Mouse (Mus musculus) c-Kit-negative CD71-positive TER-119-positive erythroid progenitor cells, embryonic 14.5 days (primary cell): ENCODE data around the gene Sirt2.
A peak's percentile ranks its signal among the peaks of the same experiment; 100 is the strongest.

ENCODE experiments used
- DNase-seq: peaks from one replicate; pipeline ENCODE4 v3.0.0-alpha.2; 2013; ENCODE audit warnings: low read depth, low spot score

Gene Sirt2

DNA sequence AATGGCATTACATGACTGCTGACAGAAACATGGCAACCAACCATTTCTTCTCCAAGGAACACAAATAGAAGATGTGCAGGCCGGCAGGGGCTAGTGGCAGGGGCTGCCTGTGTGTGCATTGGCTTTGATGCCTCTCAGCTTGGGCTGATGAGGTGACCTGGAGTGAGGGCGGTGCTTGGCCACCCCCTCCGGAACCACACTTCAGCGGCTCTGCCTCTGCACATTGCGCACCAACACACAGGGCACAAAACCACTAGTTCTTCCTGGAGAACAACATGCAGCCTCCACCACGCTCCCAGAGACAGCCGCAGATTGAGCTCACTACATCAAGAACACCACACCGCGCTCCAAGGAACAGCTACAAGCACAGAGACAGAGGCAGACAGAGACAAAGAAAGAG is 49.7 kb downstream of the Sirt2 start:
- no peak for DNase-seq

DNA sequence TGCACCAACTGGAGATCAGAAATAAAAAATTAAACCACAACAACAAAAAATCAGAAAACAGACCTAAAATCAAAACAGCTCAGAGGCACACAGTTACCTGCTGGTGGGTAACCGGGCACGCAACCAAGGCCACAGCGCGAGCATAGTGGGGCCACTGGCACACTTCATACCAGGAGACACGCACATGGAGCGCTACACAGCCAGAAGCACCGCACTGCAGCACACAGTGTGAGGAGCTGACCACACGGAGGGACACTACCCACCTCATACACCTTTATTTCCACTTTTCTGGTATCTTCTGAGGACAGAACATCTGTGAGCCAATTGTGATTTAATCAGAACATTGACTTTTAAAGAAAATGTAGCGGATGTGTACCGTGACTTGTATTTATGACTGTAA is 50.4 kb downstream of the Sirt2 start:
- DNase-seq: no peak

DNA sequence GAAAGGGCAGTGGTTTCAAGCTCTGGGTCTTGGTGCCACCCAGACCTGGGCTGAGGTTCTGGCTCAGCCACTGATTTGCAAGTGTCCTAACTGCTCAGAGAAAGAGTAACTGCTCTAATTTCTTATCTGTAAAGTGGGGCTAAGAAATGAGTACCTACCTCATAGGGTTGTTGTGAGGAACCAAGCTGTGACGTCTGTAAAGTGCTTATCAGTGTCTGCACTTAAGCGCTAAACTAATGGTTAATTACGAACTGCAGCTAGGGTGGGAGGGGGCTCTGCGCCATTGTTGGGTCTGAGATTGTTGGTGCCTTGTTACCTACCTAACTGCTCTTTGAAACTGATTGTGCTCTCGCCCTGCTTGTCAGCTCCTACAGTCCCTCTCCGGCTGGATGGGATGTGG is 51.0 kb downstream of the Sirt2 start:
- no peak for DNase-seq

DNA sequence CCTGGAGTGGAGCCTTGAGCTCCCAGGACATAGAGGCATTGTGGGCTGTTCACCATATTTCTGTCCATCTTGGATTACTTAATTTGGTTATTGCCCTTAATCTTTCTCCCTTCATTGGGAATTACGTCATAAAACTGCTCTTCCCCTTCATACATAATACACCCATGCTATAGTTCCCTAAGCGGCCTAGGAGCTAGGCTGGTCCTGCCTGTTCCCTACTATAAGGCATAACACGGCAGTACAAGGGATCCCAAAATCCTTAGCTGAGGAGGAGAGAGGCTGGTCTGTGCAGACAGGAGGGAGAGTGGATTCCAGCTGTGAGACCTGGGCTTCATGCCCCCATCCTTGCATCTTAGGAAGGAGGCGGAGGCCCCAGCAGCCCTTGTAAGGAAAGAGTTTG is 51.4 kb downstream of the Sirt2 start:
- no peak for DNase-seq

DNA sequence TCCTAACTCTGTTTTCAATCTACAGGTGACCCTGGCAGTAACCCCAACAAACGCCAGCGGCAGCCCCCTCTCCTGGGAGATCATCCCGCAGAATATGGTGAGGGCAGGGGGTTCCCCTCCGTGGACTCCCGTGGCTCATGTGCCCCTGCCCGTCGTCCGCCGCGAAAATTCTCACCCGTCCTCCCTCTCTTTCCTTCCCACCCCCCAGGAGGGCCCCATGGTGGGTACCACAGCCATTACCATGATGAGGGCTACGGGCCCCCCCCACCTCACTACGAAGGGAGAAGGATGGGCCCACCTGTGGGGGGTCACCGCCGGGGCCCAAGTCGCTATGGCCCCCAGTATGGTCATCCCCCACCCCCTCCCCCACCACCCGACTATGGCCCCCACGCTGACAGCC is 51.9 kb downstream of the Sirt2 start:
- no peak for DNase-seq

DNA sequence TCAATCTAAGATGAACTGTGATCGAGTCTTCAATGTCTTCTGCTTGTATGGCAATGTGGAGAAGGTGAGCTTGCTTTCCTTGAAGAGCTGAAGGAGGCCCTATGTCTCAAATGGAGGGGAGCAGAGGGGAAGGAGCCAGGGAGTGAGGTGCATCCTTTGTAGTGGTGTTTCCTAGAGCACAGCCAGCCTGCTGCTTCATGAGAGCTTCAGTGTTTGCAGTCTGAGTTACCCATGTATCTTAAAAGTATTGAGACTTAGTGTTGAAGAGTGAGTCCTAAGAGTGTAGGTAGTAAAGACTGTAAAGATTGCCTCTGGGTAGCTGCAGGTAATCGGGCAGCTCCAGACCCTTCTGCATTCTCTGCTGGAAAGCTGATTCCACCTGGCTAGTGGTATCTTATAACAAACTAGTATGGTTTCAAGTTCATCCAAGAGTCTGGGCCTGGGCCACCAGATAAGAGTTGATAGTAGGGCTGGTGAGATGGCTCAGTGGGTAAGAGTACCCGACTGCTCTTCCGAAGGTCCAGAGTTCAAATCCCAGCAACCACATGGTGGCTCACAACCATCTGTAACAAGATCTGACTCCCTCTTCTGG is 52.4 kb downstream of the Sirt2 start:
- DNase-seq: no peak

DNA sequence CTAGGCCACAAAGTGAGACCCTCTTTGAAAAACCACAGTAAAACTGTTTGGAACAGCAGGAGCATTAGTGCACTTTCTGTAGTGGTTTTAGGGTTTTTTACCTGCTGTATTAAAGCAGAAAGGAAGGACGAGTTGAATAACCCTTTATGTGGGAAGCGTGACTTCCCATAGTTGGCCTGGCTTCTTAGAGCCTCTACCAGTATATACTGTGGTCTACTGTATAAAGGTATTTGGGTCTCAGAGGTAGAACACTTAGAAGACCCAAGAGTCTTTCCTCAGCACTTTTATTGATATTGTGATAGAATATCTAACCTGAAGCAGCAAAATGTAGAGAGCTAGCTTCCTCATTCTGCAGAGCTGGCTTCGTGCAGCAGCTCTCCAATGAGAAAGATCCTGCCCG is 53.0 kb downstream of the Sirt2 start:
- DNase-seq: no peak

DNA sequence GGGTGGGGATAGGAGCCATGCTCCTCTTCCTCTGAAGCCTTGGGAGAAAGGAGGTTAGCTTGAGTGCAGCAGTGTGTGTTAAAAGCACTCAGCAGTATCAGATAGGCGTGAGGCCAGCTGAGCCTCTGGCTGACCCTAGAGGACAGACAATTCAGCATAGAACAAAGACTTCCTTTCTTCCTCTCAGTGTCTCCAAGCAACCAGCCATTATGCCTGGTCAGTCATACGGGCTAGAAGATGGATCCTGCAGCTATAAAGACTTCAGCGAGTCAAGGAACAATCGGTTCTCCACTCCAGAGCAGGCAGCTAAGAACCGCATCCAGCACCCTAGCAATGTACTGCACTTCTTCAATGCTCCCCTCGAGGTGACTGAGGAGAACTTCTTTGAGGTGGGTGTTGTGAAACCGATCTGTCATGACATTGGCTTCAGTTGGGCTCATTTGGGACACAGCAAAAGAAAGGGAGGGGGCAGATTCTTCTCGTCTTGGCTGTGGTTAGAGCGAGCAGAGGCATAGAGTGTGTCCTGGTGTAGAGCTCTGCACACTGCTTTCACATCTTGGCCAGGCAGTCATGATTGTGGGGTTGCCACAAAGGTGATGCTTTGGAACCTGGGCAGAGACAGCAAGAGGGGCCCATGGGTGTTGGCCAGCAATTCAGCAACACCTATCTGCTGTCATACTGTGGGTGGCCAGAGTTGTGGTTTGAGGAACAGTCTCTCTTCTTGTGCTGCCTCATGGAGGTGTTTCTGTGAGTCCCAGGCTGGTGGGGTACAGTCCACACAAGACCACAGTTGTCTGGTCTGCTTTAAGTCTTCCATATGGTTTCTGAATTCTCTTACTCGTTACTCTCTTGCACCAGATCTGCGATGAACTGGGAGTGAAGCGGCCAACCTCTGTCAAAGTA is 54.1 kb downstream of the Sirt2 start:
- no peak for DNase-seq

DNA sequence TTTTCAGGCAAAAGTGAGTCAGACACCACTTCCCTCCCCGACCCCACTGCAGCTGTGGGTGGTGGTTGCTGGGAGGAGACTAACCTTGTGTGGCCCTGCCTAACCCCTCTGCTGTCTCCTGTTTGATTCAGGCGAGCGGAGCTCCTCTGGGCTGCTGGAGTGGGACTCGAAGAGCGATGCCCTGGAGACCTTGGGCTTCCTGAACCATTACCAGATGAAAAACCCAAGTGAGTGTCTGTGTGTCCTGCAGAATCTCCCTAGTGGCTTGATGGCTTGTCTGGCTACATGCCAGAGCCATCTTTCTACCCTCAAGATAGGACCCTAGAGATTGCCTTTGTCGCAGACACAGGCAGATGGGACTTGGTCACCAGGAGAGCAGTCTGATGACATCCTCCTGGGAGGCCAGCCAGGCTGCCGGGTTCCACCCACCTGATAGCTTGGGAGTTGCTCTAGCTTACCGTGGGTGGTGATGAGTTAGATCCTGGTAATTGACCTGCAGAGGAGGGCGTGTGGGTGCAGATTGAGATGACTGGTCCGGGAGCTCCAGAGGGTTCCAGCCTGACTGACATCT is 54.8 kb downstream of the Sirt2 start:
- DNase-seq: no peak

DNA sequence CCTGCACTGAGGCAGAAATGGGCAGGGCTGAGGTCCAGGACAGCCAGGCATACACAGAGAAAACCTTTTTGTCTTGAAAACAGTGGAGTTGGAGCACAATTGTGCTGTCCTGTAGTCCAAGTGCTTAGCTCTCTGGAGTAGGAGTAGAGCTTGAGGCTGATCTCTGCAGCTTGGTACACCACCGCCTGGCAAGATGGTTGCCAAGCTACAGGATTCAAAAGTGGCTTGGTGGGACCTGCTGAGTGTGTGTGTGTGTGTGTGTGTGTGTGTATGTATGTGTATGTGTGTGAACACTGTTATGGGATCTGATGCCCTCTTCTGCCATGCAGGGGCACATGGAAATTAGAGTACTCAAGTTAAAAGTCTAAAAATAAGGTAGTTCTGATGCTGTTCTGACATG is 56.0 kb downstream of the Sirt2 start:
- DNase-seq: no peak

DNA sequence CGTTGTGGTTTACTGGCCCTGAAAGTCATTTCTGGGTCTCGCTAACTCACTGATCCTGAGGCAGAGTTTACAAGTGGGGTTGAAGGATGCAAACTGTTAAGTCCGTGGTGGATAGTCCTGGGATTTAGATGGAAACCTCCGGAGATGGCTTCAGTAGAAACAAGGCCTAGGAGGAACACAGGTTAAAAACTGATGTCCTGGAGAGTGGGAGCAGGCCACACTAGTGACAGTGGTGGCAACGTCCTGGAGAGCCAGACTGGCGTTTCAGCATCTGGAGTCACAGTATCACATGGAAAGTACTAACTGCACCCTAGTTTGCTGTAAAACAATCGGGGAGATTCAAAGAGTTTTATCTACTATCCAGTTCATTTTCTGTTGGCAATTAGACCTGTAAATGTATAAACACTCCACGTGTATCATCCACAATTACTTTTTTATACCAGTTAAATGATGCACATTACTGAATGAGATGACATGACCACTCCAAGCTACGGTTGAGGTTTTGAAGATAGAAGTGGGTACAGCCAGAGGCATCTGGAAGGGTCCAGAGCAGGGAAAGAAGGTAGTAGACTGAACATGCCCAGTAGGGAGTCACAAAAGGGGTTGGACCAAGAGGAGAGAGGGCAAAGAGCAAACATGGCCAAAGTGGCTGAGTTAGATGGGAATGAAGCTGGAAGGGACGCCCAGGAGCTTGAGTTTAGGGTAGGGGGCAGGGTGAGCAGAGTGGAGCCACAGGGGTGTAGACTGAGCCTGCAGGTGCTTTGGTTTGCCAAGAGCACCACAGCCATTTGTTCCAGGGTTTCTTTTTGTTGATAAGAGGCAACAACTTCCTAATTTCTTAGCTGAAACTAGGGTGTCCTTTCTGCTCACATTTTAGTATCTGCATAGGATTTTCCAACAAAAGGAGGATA is 56.7 kb downstream of the Sirt2 start:
- DNase-seq: no peak

DNA sequence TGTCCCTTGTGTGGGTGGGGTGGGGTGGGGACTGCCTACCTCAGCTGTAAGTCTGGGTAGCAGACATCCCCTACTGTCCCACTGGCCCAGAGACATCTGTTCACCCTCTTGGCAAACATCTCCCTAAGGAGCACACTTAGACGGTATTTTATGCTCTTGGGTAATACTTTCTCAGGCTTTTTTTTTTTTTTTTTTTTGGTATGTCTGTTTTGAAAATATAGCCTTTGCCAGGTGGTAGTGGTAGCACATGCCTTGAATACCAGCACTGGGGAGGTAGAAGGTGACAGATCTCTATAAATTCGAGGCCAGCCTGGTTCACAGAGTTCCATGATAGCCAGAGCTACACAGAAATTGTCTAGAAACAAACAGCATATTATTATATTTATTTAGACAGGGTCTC is 57.4 kb downstream of the Sirt2 start:
- no peak for DNase-seq

DNA sequence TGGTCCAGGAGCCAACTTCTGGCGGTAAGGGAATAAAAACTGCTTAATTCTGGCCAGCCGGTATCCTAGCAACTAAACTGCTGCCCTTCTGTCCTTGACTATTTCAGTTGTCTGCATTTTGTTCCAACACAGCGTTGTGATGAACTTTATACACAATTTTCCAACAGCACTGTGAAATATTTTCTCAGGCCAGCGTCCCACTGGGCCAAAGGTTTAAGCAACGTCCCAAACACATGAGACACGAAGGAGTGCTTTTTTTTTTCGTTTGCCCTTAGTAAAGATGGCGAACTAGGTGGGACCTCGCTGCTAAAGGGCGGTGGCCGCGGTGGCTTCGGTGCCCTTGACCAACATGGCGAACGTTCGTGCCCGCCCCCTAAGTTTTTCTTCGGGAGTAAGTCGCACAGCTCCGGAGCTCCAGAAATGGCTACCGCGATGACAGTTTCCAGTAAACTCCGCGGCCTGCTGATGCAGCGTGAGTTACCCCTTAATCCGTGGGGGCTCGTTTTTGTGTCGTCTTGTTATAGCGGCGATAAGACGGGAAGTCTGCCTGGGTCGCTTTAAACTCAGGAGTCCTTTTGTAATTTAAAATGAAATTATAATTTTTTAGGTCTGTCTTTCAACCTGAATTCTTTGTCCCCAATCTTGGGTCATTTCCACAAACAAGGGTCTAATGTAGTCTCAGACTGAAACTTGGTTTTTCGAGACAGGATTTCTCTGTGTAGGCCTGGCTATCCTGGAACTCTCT is 58.6 kb downstream of the Sirt2 start, which contains the start of gene Ech1:
TSS of gene Ech1 (plus strand) at position 277 of the 745 bp plus-strand sequence.
- DNase-seq: peak; percentile 87

DNA sequence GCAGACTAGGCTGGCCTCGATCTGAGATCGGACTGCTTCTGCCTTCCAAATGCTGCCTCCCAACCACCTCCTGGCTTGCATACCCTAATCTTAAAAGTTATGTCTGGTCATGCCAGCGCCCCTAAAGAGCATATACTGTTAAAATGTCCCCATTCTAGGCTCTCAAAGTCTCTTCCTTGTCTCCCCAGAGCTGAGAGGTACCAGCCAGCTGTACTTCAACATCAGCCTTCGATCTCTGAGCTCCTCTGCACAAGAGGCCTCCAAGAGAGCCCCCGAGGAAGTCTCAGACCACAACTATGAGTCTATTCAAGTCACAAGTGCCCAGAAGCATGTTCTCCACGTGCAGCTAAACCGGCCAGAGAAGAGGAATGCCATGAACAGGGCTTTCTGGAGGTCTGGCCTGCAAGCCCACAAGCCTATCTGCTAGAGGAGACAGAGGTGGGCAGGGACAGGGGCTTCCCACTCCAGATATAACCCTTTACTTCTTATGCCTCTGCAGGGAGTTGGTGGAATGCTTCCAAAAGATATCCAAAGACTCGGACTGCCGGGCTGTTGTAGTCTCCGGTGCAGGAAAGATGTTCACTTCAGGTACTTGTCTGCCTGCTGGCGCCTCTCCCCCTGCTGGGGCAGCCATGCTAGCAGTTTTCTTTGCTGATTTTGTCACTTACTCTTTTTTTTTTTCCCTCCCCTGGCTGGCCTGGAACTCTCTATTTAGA is 59.3 kb downstream of the Sirt2 start:
- no peak for DNase-seq

DNA sequence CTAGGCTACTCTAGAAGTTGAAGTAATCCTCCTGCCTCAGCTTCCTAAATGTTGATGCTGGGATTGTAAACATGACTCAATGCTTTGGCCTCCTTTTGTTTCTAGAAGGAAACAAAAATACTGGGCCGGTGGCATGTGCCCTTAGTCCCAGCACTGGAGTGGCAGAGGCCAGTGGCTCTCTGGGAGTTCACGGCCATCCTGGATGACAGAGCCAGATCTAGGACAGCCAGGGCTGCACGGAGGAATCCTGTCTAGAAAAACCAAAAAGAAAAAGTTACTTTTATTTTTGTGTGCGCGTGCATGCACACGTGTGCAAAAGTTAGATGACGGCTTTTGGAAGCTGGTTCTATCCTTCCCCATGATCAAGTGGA is 59.9 kb downstream of the Sirt2 start:
- no peak for DNase-seq

DNA sequence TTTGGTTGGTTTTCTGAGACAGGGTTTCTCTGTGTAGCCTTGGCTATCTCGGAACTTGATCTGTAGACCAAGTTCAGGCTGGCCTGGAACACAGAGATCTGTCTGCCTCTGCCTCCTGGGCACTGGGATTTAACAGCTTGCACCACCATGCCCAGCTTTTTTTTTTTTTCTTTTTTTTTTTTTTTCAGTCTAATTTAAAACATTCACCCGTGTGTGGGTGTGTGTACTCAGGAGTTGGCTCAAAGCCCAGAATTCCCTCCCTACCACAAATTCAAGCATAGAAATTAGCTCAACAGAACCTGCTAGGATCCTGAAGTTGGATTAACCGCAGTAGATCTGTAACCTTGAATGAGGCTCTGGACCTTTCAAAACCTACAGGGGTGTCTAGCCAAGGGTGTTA is 60.8 kb downstream of the Sirt2 start:
- no peak for DNase-seq

DNA sequence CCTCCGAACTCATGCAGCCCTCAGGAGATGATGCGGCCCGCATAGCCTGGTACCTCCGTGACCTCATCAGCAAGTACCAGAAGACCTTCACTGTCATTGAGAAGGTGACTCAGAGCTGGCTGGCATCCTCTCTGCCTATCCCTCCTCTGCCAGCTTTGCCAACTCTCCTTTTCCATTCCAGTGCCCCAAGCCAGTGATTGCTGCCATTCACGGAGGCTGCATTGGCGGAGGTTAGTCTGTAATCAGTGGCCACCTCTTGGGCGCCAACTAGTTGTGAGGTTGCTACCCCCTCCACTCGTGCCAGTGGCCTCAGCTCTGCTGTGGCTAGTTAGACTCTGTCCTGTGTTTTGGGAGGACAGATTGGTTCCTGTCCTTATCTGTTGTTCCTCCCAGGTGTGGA is 63.3 kb downstream of the Sirt2 start:
- DNase-seq: no peak

DNA sequence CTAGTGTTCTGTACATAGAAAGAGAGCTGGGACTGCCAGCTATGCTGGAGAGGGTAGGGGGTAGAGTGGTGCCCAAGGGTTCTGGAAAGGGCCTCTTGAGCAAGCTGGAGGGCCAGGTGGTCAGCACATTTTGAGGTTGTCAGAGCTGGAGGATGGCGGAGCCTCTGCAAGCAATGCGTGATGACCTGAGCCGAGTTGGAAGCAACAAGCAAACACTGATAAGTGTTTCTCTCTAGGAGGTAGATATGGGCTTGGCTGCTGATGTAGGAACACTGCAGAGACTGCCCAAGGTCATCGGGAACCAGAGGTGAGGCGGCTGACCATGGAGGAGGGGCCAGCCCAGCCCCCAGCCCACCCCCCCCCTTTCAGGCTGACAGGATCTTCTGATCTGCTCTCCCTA is 64.4 kb downstream of the Sirt2 start:
- no peak for DNase-seq

DNA sequence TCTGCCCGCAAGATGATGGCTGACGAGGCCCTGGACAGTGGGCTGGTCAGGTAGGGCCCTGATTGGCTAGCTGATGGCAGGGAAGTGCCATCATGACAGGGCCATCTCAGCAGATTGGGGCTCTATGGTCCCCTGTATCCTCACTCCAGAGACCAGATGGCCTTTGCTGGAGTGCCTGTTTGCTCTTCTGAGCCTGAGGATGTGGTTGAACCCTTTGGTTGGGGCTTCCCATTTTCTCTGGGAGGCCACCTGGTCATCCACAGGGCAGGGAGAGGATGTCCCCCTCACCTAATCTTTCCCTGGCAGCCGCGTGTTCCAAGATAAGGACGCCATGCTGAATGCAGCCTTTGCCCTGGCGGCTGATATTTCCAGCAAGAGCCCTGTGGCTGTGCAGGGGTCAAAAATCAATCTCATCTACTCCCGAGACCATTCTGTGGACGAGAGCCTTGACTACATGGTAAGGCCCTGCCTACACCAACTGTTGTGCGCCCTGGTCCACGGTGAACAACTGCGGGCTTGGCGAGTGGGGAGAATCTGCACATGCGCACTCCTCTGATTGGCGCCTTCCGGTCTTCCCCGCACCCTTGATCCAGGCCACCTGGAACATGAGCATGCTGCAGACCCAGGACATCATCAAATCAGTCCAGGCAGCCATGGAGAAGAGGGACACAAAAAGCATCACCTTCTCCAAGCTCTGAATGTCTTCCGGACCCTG is 65.0 kb downstream of the Sirt2 start:
- DNase-seq: no peak

DNA sequence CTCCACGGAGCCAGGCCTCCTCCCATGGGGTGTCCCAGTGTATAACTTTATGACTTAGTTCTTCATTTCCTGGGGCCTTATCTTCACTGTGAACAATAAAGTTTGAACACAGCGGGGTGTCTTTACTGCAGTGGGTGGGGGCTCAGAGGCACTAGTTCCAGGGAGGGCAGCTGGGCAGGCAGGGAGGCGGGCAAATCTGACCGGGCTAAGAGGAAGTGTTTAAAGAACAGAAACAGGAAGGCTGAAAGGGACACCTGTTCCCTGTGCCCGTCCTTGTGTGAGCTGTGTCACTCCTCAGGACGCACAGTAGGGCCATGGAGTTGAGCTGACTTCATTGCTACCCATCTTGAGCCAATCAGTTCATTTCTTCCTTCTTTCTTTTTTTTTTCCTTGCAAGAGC is 65.6 kb downstream of the Sirt2 start:
- no peak for DNase-seq
